Mouse (Mus musculus) brain, embryonic 14.5 days (tissue): Measurements from ENCODE around the gene Bet1l.

ENCODE experiments used
- CTCF ChIP-seq: fragments of 200-500 bp; IDR thresholded peaks from 2 replicates; pipeline ENCODE4 v1.5.1; 2012; ENCODE audit warnings: inconsistent platforms, mild to moderate bottlenecking, moderate library complexity, borderline replicate concordance; ENCODE audit not compliant: insufficient read depth, insufficient read length; ENCODE audit errors: extremely low read depth
- POLR2A ChIP-seq: fragments of 200-500 bp; IDR thresholded peaks from 2 replicates; pipeline ENCODE4 v1.6.1; 2012; ENCODE audit warnings: mild to moderate bottlenecking, inconsistent platforms, borderline replicate concordance; ENCODE audit not compliant: poor library complexity, insufficient read depth, insufficient read length, severe bottlenecking; ENCODE audit errors: extremely low read depth

DNA sequence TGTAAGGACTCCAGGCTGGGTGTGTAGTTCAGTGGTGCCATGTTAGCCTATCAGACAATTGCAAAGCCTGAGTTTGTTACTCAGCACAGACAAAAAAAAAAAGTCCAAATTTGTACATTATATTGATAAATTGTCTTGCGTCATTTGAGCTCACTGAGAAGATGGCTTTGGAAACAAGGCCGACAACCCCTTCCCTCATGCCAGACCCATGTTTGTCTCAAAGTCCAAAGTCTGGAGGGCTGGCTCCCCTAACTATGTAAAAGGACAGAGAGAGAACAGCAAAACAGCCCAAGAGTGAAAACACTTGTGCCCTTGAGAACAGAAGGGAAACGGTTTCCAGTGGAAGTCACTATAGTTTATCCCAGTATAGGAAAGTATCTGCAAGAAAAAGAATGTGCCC, 23.0 kb upstream of the Bet1l start:
- TF ChIP-seq CTCF = no peak
- TF ChIP-seq POLR2A = no peak
